Mouse (Mus musculus): Measurements from ENCODE around the gene Irf2. TPM values are rescaled to one million over a fixed set of nuclear protein-coding genes. Genes with fewer than 3 reads are reported as not detected.

The Irf2 gene
- polyA plus RNA-seq, 1 experiment = 10.1 TPM

DNA sequence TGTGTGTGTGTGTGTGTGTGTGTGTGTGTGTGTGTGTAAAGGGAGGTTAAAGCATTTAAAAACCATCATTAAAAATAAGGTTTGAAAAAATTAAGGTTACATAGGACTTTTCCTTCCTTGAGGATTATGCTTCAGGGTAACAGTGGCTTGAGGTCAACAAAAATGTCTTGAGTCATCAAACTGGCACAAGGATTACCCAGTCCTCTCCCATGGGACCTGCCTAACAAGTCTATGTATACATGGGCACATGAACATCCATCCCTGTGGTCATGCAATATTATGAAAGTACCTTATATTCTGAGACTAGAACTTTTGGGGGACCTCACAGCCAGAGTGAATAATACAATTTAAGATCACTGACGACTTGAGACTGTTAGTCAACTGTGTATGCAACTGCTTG is 125.9 kb downstream of the Irf2 start:
- H3K27me3 ChIP-seq (ENCODE audit: control insufficient read depth, insufficient read depth, low read length) = no peaks in the 10 kb centered on the region
- no peak for TF ChIP-seq POLR2A (IDR thresholded peaks at IDR 0.05; ENCODE audit: control insufficient read depth, low read depth, low read length)
- TF ChIP-seq CTCF (IDR thresholded peaks at IDR 0.05; ENCODE audit: control insufficient read depth, insufficient read depth, insufficient replicate concordance, low read depth, low read length) = no peak
- H3K4me3 ChIP-seq (ENCODE audit: control insufficient read depth, low read depth, low read length) = no peak overlapping the region
- no peaks in the 10 kb centered on the region for H3K4me1 ChIP-seq (ENCODE audit: control insufficient read depth, insufficient read depth, low read length)
- H3K36me3 ChIP-seq (ENCODE audit: control insufficient read depth, insufficient read depth, low read length) = no peaks in the 10 kb centered on the region
- no peak overlapping the region for H3K27ac ChIP-seq (ENCODE audit: control insufficient read depth, insufficient read depth, low read depth, low read length)

- Histone ChIP-seq H3K27me3 (ENCODE audit: control insufficient read depth, insufficient read depth, low read length) (no peaks in the 10 kb centered on the region), H3K36me3 (ENCODE audit: control insufficient read depth, insufficient read depth, low read length) (no peaks in the 10 kb centered on the region), H3K4me1 (ENCODE audit: control insufficient read depth, insufficient read depth, low read length) (no peaks in the 10 kb centered on the region), H3K4me3 (ENCODE audit: control insufficient read depth, low read depth, low read length) (no peak overlapping the region), H3K27ac (ENCODE audit: control insufficient read depth, insufficient read depth, low read depth, low read length) (no peak overlapping the region)
- TF ChIP-seq POLR2A (IDR thresholded peaks at IDR 0.05; ENCODE audit: control insufficient read depth, low read depth, low read length) (no peak), CTCF (IDR thresholded peaks at IDR 0.05; ENCODE audit: control insufficient read depth, insufficient read depth, insufficient replicate concordance, low read depth, low read length) (no peak)
Observed at GRCm38 (mm10) chr8:46867440-46867839, 127.9 kb downstream of the Irf2 start.

- H3K4me1 ChIP-seq (ENCODE audit: control insufficient read depth, insufficient read depth, low read length) = no peaks in the 10 kb centered on the region
- H3K36me3 ChIP-seq (ENCODE audit: control insufficient read depth, insufficient read depth, low read length) = no peaks in the 10 kb centered on the region
- no peak for TF ChIP-seq CTCF (IDR thresholded peaks at IDR 0.05; ENCODE audit: control insufficient read depth, insufficient read depth, insufficient replicate concordance, low read depth, low read length)
- no peak for TF ChIP-seq POLR2A (IDR thresholded peaks at IDR 0.05; ENCODE audit: control insufficient read depth, low read depth, low read length)
- H3K27ac ChIP-seq (ENCODE audit: control insufficient read depth, insufficient read depth, low read depth, low read length) = no peak overlapping the region
- H3K4me3 ChIP-seq (ENCODE audit: control insufficient read depth, low read depth, low read length) = no peak overlapping the region
- no peaks in the 10 kb centered on the region for H3K27me3 ChIP-seq (ENCODE audit: control insufficient read depth, insufficient read depth, low read length)
Observed at GRCm38 (mm10) chr8:46868346-46869065, 129.0 kb downstream of the Irf2 start.

- Histone ChIP-seq H3K4me3 (ENCODE audit: control insufficient read depth, low read depth, low read length) (no peak overlapping the region), H3K4me1 (ENCODE audit: control insufficient read depth, insufficient read depth, low read length) (no peaks in the 10 kb centered on the region), H3K36me3 (ENCODE audit: control insufficient read depth, insufficient read depth, low read length) (no peaks in the 10 kb centered on the region), H3K27ac (ENCODE audit: control insufficient read depth, insufficient read depth, low read depth, low read length) (no peak overlapping the region), H3K27me3 (ENCODE audit: control insufficient read depth, insufficient read depth, low read length) (no peaks in the 10 kb centered on the region)
- TF ChIP-seq POLR2A (IDR thresholded peaks at IDR 0.05; ENCODE audit: control insufficient read depth, low read depth, low read length) (no peak), CTCF (IDR thresholded peaks at IDR 0.05; ENCODE audit: control insufficient read depth, insufficient read depth, insufficient replicate concordance, low read depth, low read length) (no peak)
Observed at GRCm38 (mm10) chr8:46869521-46869925, 130.0 kb downstream of the Irf2 start.

DNA sequence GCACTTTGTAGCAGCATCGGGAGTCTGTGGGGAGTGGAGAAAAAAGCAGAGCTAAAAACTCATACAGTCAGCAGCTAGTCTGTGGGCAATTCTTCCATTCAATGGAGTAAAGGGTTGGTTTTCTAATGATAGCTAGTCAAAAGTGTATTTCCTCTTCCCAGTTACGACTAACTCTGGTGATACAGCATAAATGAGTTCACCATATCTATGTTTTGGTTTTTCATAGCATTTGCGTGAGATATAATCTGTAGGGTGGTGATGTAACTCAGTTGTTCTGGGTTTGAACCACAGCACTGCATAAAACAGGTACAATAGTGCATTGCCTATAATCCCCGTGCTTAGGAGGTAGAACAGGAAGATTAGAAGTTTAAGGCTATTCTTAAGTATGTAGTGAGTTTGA is 131.6 kb downstream of the Irf2 start:
- Histone ChIP-seq H3K4me1 (ENCODE audit: control insufficient read depth, insufficient read depth, low read length) (no peaks in the 10 kb centered on the region), H3K36me3 (ENCODE audit: control insufficient read depth, insufficient read depth, low read length) (no peaks in the 10 kb centered on the region), H3K27me3 (ENCODE audit: control insufficient read depth, insufficient read depth, low read length) (no peaks in the 10 kb centered on the region), H3K27ac (ENCODE audit: control insufficient read depth, insufficient read depth, low read depth, low read length) (no peak overlapping the region), H3K4me3 (ENCODE audit: control insufficient read depth, low read depth, low read length) (no peak overlapping the region)
- no peak for TF ChIP-seq CTCF (IDR thresholded peaks at IDR 0.05; ENCODE audit: control insufficient read depth, insufficient read depth, insufficient replicate concordance, low read depth, low read length)
- no peak for TF ChIP-seq POLR2A (IDR thresholded peaks at IDR 0.05; ENCODE audit: control insufficient read depth, low read depth, low read length)

GRCm38 (mm10) chr8:46875615-46876293 is 136.2 kb downstream of the Irf2 start:
- no peak for TF ChIP-seq POLR2A (IDR thresholded peaks at IDR 0.05; ENCODE audit: control insufficient read depth, low read depth, low read length)
- TF ChIP-seq CTCF (IDR thresholded peaks at IDR 0.05; ENCODE audit: control insufficient read depth, insufficient read depth, insufficient replicate concordance, low read depth, low read length) = no peak
- H3K27ac ChIP-seq (ENCODE audit: control insufficient read depth, insufficient read depth, low read depth, low read length) = no peak overlapping the region
- H3K4me1 ChIP-seq (ENCODE audit: control insufficient read depth, insufficient read depth, low read length) = no peaks in the 10 kb centered on the region
- H3K27me3 ChIP-seq (ENCODE audit: control insufficient read depth, insufficient read depth, low read length) = no peaks in the 10 kb centered on the region
- H3K4me3 ChIP-seq (ENCODE audit: control insufficient read depth, low read depth, low read length) = no peak overlapping the region
- H3K36me3 ChIP-seq (ENCODE audit: control insufficient read depth, insufficient read depth, low read length) = no peaks in the 10 kb centered on the region

- no peaks in the 10 kb centered on the region for H3K4me1 ChIP-seq (ENCODE audit: control insufficient read depth, insufficient read depth, low read length)
- no peak overlapping the region for H3K4me3 ChIP-seq (ENCODE audit: control insufficient read depth, low read depth, low read length)
- H3K27me3 ChIP-seq (ENCODE audit: control insufficient read depth, insufficient read depth, low read length) = no peaks in the 10 kb centered on the region
- TF ChIP-seq POLR2A (IDR thresholded peaks at IDR 0.05; ENCODE audit: control insufficient read depth, low read depth, low read length) = no peak
- TF ChIP-seq CTCF (IDR thresholded peaks at IDR 0.05; ENCODE audit: control insufficient read depth, insufficient read depth, insufficient replicate concordance, low read depth, low read length) = no peak
- no peaks in the 10 kb centered on the region for H3K36me3 ChIP-seq (ENCODE audit: control insufficient read depth, insufficient read depth, low read length)
- H3K27ac ChIP-seq (ENCODE audit: control insufficient read depth, insufficient read depth, low read depth, low read length) = no peak overlapping the region
Observed at GRCm38 (mm10) chr8:46881348-46881747, 141.8 kb downstream of the Irf2 start.
